Mouse (Mus musculus): ENCODE data around the gene Hrct1. TPM values are rescaled to one million over a fixed set of nuclear protein-coding genes. Genes with fewer than 3 reads are reported as not detected.

Hrct1 gene
- polyA plus RNA-seq, 1 experiment from 2014 or later: 0.29 TPM

- H3K9me3 ChIP-seq (ENCODE audit: control insufficient read depth, low read length): no peaks in the 10 kb centered on the region
- no peaks in the 10 kb centered on the region for H3K36me3 ChIP-seq (ENCODE audit: control insufficient read depth, insufficient read depth, low read length)
- H3K4me1 ChIP-seq (ENCODE audit: control insufficient read depth, insufficient read depth, low read length): 0 out of 2 replicates have a peak, but pooled peaks cover 2% of the 10 kb centered on the region
- no peak within 1 kb of the TSS for H3K4me3 ChIP-seq (ENCODE audit: low read depth, low read length)
- DNase-seq (ENCODE audit: low spot score) (no peak), ATAC-seq (ENCODE audit: insufficient number of reproducible peaks, low FRiP score, low TSS enrichment, low read depth) (no peak)
- no peaks in the 10 kb centered on the region for H3K27me3 ChIP-seq (ENCODE audit: control insufficient read depth, insufficient read depth, low read length)
- WGBS: 69% methylated on average over 14 of the region's 14 CpGs
- no peak within 1 kb of the TSS for H3K27ac ChIP-seq (replicated peaks; ENCODE audit: low read depth, low read length)
- H3K4me2 ChIP-seq (ENCODE audit: low read depth, severe bottlenecking): no peak within 1 kb of the TSS
- no peak within 1 kb of the TSS for H3K9ac ChIP-seq (ENCODE audit: low read length)
Measured at GRCm38 (mm10) chr4:43729794-43730550, 3.0 kb downstream of the Hrct1 start, which contains the start of gene Spaar. TSS of gene Spaar (plus strand) at chr4:43730034.

DNA sequence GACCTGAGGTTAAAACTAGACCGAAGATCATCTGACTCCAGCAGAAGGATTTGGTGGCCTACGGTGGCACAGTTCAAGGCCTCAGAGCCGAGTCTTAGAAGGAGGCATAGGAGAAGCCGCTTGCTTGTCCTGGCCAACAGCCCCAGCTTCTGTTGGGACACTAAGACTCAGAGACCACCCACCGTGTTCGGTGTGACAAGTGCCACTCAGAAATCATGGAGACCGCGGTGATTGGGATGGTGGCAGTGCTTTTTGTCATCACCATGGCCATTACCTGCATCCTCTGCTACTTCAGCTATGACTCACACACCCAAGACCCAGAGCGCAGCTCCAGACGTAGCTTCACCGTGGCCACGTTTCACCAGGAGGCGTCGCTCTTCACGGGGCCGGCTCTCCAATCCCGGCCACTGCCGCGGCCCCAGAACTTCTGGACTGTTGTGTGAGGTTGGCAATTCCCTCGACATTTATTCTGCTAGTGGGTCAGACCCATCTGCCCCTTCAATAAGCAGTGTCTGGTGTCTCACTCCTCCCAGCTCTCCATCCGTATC lies 3.8 kb downstream of the Hrct1 start:
- Histone ChIP-seq H3K36me3 (ENCODE audit: control insufficient read depth, insufficient read depth, low read length) (no peaks in the 10 kb centered on the region), H3K27ac (replicated peaks; ENCODE audit: low read depth, low read length) (no peak overlapping the region), H3K9me3 (ENCODE audit: control insufficient read depth, low read length) (no peaks in the 10 kb centered on the region), H3K4me2 (ENCODE audit: low read depth, severe bottlenecking) (no peak overlapping the region), H3K4me1 (ENCODE audit: control insufficient read depth, insufficient read depth, low read length) (0 out of 2 replicates have a peak, but pooled peaks cover 2% of the 10 kb centered on the region), H3K4me3 (ENCODE audit: low read depth, low read length) (no peak overlapping the region), H3K27me3 (ENCODE audit: control insufficient read depth, insufficient read depth, low read length) (no peaks in the 10 kb centered on the region), H3K9ac (ENCODE audit: low read length) (no peak overlapping the region)
- WGBS: 70% methylated on average over 21 of the region's 21 CpGs
- DNase-seq (ENCODE audit: low spot score) (no peak), ATAC-seq (ENCODE audit: insufficient number of reproducible peaks, low FRiP score, low TSS enrichment, low read depth) (no peak)

DNA sequence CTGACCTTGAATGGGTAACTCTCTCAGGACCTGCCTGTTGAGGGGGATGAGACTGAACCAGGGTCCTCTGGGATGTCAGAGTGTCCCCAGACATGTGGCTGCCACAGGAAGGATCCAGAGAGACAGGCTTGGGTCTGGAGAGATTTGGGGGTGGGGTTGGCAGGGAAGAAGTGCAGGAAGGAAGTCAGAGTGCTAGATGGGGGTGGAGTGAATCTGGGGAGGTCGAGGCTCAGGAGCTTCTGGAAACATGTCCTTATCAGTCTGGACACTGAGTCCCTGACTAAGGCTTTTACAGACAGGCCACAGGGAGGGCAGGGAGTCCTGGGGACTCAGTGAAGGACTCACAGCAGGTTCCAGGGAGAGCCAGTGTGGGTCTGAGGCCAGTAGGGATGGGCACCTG lies 5.2 kb downstream of the Hrct1 start:
- no peak overlapping the region for H3K9ac ChIP-seq (ENCODE audit: low read length)
- no peak overlapping the region for H3K4me2 ChIP-seq (ENCODE audit: low read depth, severe bottlenecking)
- WGBS: 40% methylated on average over 1 of the region's 1 CpGs
- no peak overlapping the region for H3K4me3 ChIP-seq (ENCODE audit: low read depth, low read length)
- H3K9me3 ChIP-seq (ENCODE audit: control insufficient read depth, low read length): no peaks in the 10 kb centered on the region
- no peak overlapping the region for H3K27ac ChIP-seq (replicated peaks; ENCODE audit: low read depth, low read length)
- 0 out of 2 replicates have a peak, but pooled peaks cover 5% of the 10 kb centered on the region for H3K4me1 ChIP-seq (ENCODE audit: control insufficient read depth, insufficient read depth, low read length)
- DNase-seq (ENCODE audit: low spot score) (no peak), ATAC-seq (ENCODE audit: insufficient number of reproducible peaks, low FRiP score, low TSS enrichment, low read depth) (no peak)
- H3K27me3 ChIP-seq (ENCODE audit: control insufficient read depth, insufficient read depth, low read length): no peaks in the 10 kb centered on the region
- H3K36me3 ChIP-seq (ENCODE audit: control insufficient read depth, insufficient read depth, low read length): no peaks in the 10 kb centered on the region

- DNase-seq (ENCODE audit: low spot score): no peak
- no peak overlapping the region for H3K9ac ChIP-seq (ENCODE audit: low read length)
- no peak for ATAC-seq (ENCODE audit: insufficient number of reproducible peaks, low FRiP score, low TSS enrichment, low read depth)
- 86% methylated on average over 5 of the region's 5 CpGs for WGBS
- H3K4me3 ChIP-seq (ENCODE audit: low read depth, low read length): no peak overlapping the region
- H3K4me1 ChIP-seq (ENCODE audit: control insufficient read depth, insufficient read depth, low read length): 0 out of 2 replicates have a peak, but pooled peaks cover 5% of the 10 kb centered on the region
- H3K4me2 ChIP-seq (ENCODE audit: low read depth, severe bottlenecking): no peak overlapping the region
- H3K27me3 ChIP-seq (ENCODE audit: control insufficient read depth, insufficient read depth, low read length): no peaks in the 10 kb centered on the region
- H3K36me3 ChIP-seq (ENCODE audit: control insufficient read depth, insufficient read depth, low read length): no peaks in the 10 kb centered on the region
- H3K9me3 ChIP-seq (ENCODE audit: control insufficient read depth, low read length): no peaks in the 10 kb centered on the region
- no peak overlapping the region for H3K27ac ChIP-seq (replicated peaks; ENCODE audit: low read depth, low read length)
Measured at GRCm38 (mm10) chr4:43733186-43733585, 6.2 kb downstream of the Hrct1 start.

DNA sequence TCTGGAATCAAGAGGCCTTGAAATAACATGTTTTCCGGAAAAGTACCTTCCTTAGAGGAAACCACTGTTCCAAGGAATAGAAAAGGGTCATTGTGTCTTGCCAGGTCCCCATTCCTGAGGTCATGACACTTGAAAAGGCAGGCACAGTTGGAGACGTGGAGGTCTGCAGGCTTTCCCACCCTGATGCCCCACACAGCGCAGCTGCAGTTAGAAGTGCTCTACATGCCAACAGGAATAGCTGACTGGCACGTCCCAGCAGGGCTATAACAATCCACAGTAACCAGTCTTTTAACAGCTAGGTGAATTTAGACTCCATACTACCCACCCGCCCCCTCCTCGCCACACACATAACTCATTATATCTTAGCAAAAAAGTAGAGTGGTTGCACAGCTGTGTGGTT lies 10.2 kb downstream of the Hrct1 start:
- Histone ChIP-seq H3K4me2 (ENCODE audit: low read depth, severe bottlenecking) (no peak overlapping the region), H3K9me3 (ENCODE audit: control insufficient read depth, low read length) (no peaks in the 10 kb centered on the region), H3K9ac (ENCODE audit: low read length) (no peak overlapping the region), H3K4me3 (ENCODE audit: low read depth, low read length) (no peak overlapping the region), H3K36me3 (ENCODE audit: control insufficient read depth, insufficient read depth, low read length) (no peaks in the 10 kb centered on the region), H3K27me3 (ENCODE audit: control insufficient read depth, insufficient read depth, low read length) (no peaks in the 10 kb centered on the region), H3K4me1 (ENCODE audit: control insufficient read depth, insufficient read depth, low read length) (0 out of 2 replicates have a peak, but pooled peaks cover 3% of the 10 kb centered on the region), H3K27ac (replicated peaks; ENCODE audit: low read depth, low read length) (peak overlapping the region; percentile 68; the same call in 1 of the 2 replicates)
- DNase-seq (ENCODE audit: low spot score): no peak
- no peak; the same call in 1 of the 2 replicates for ATAC-seq (ENCODE audit: insufficient number of reproducible peaks, low FRiP score, low TSS enrichment, low read depth)
- 78% methylated on average over 6 of the region's 6 CpGs for WGBS

DNA sequence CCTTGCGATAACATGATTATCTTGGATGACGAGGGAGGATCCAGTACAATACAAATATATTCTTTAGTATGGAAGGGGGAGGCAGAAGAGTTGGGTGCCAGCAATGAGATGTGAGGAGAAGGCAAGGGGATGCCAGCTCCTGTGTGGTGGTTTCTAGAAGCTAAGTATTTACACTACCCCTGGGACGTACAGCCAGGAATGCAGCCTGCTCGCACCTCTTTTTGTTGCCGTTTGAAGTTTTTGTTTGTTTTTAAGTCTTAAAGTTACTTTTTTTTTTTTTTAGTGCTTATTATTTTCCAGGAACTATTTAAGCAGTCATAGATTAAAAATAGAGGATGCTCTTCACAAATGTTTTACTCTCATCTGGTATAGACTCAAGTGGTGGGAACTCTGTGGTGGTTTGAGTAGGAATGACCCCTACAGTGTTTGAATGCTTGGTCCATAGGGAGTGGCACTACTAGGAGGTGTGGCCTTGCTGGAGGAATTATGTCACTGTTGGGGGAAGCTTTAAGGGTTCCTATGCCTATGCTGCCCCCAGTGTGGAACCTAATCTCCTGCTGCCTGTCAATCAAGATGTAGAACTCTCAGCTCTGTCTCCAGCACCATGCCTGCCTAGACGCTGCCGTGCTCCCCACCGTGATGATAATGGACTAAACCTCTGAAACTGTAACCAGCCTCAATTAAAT lies 12.1 kb downstream of the Hrct1 start:
- ATAC-seq (ENCODE audit: insufficient number of reproducible peaks, low FRiP score, low TSS enrichment, low read depth): no peak
- no peaks in the 10 kb centered on the region for H3K27me3 ChIP-seq (ENCODE audit: control insufficient read depth, insufficient read depth, low read length)
- no peaks in the 10 kb centered on the region for H3K36me3 ChIP-seq (ENCODE audit: control insufficient read depth, insufficient read depth, low read length)
- H3K9ac ChIP-seq (ENCODE audit: low read length): no peak overlapping the region
- WGBS: 75% methylated on average over 8 of the region's 8 CpGs
- no peak overlapping the region for H3K27ac ChIP-seq (replicated peaks; ENCODE audit: low read depth, low read length)
- no peak overlapping the region for H3K4me2 ChIP-seq (ENCODE audit: low read depth, severe bottlenecking)
- H3K4me3 ChIP-seq (ENCODE audit: low read depth, low read length): no peak overlapping the region
- 0 out of 2 replicates have a peak, but pooled peaks cover 3% of the 10 kb centered on the region for H3K4me1 ChIP-seq (ENCODE audit: control insufficient read depth, insufficient read depth, low read length)
- H3K9me3 ChIP-seq (ENCODE audit: control insufficient read depth, low read length): no peaks in the 10 kb centered on the region
- no peak for DNase-seq (ENCODE audit: low spot score)

DNA sequence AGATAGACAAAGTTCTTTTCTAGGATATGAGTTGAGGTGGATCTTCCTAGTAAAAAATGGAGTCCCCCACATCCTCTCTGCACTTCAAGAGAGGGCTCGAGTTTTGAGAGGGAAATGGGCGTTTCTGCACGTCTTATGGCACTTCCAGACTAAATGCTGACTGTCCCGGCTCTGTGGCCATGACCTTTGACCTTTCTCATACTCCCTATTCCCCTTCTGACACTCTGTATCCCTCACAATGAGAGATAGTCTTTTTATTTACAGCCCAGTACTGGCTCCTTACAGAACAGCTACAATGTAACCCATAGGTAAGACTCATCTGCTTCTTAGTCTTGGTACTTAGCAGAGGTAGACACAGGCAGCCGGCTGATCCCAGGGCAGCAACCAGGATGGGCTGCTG lies 14.5 kb downstream of the Hrct1 start:
- Histone ChIP-seq H3K4me2 (ENCODE audit: low read depth, severe bottlenecking) (no peak overlapping the region), H3K27ac (replicated peaks; ENCODE audit: low read depth, low read length) (no peak overlapping the region), H3K27me3 (ENCODE audit: control insufficient read depth, insufficient read depth, low read length) (no peaks in the 10 kb centered on the region), H3K9me3 (ENCODE audit: control insufficient read depth, low read length) (no peaks in the 10 kb centered on the region), H3K4me1 (ENCODE audit: control insufficient read depth, insufficient read depth, low read length) (0 out of 2 replicates have a peak, but pooled peaks cover 3% of the 10 kb centered on the region), H3K4me3 (ENCODE audit: low read depth, low read length) (no peak overlapping the region), H3K36me3 (ENCODE audit: control insufficient read depth, insufficient read depth, low read length) (no peaks in the 10 kb centered on the region), H3K9ac (ENCODE audit: low read length) (no peak overlapping the region)
- ATAC-seq (ENCODE audit: insufficient number of reproducible peaks, low FRiP score, low TSS enrichment, low read depth) (no peak), DNase-seq (ENCODE audit: low spot score) (no peak)
- WGBS: 71% methylated on average over 5 of the region's 5 CpGs

GRCm38 (mm10) chr4:43742637-43743036 lies 15.6 kb downstream of the Hrct1 start:
- Histone ChIP-seq H3K27ac (replicated peaks; ENCODE audit: low read depth, low read length) (no peak overlapping the region), H3K4me3 (ENCODE audit: low read depth, low read length) (no peak overlapping the region), H3K36me3 (ENCODE audit: control insufficient read depth, insufficient read depth, low read length) (no peaks in the 10 kb centered on the region), H3K4me2 (ENCODE audit: low read depth, severe bottlenecking) (no peak overlapping the region), H3K9me3 (ENCODE audit: control insufficient read depth, low read length) (no peaks in the 10 kb centered on the region), H3K27me3 (ENCODE audit: control insufficient read depth, insufficient read depth, low read length) (no peaks in the 10 kb centered on the region), H3K9ac (ENCODE audit: low read length) (no peak overlapping the region), H3K4me1 (ENCODE audit: control insufficient read depth, insufficient read depth, low read length) (no peaks in the 10 kb centered on the region)
- WGBS: 26% methylated on average over 4 of the region's 4 CpGs
- no peak for ATAC-seq (ENCODE audit: insufficient number of reproducible peaks, low FRiP score, low TSS enrichment, low read depth)
- DNase-seq (ENCODE audit: low spot score): no peak
